Mouse (Mus musculus) spleen, postnatal 10 days (tissue): ENCODE data around the gene Sik1.

Source experiments
- DNase-seq, 2 experiments: peaks; one replicate each; pipeline ENCODE4 v3.0.0; 2021 to 2022; ENCODE audit warnings: low spot score in 2 of 2

The Sik1 gene

DNA sequence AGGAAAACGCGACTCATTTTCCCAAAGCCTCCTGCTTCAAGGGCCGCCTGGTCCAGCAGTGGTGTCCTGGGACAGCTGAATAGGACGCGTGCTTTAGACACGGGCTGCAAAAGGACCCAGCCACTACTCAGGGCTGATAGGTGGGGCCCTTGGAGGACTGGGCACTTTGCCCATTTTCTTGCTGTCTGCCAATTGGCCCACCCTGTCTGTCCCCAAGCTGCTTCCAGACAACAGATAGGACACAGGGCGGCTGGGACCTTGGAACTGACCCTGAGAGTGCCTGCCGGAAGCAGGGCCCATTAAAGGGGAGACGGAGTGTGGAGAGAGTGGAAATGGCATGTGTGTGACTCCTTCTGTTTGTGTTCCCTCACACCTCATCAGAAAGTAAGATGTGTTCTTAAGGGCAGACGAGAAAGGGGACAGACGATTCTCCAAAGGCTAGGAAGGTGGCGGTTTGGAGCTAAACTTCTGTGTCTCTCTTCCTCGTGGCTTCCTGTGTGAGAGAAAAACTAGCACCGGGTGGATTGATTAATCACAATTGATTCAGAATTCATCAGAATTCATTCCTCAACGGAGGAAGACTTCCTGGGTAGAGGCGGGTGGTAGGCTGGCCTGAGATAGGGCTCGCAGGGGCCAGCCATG is 1.0 kb upstream of the Sik1 start:
- peak; percentile 67 to 83 for DNase-seq

DNA sequence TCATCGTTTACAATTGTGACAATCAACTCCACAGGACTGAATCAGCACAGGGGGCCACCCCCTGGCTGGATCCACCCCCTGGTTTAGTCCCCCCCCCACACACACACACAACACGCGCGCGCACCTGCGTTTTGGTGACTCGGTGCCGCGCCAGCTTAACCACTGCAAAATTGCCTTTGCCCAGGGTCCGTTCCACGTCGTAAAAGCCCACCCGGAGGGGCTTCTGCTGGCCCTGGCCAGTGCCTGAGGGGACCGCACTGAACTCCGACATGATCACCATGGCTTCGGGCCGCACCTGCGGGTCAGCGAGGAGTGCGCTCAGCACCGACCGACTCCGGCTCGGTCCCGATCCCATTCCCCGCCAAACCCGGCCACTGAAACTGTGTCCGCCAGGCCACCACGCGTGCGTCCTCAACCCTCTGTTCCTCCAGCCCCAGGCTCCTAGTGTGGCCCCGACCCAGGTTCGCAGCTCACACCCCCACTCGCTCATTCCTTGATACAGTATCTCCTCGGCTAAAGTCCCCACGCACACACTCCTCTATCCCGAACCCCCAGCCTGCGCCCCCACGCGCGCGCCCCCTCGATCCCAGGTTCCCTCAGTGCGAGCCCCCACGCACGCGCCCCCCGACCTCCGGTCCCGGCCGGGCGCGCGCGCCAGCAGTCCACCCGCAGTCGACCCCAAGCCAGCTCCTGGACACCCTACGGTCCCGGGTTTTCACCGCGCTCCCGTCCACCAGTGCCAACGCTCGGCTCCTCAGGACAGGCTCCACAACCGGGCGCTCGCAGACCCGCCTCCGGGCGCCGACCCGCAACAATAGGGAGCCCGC is 621 bp downstream of the Sik1 start:
- peak; percentile 62 to 66 for DNase-seq

DNA sequence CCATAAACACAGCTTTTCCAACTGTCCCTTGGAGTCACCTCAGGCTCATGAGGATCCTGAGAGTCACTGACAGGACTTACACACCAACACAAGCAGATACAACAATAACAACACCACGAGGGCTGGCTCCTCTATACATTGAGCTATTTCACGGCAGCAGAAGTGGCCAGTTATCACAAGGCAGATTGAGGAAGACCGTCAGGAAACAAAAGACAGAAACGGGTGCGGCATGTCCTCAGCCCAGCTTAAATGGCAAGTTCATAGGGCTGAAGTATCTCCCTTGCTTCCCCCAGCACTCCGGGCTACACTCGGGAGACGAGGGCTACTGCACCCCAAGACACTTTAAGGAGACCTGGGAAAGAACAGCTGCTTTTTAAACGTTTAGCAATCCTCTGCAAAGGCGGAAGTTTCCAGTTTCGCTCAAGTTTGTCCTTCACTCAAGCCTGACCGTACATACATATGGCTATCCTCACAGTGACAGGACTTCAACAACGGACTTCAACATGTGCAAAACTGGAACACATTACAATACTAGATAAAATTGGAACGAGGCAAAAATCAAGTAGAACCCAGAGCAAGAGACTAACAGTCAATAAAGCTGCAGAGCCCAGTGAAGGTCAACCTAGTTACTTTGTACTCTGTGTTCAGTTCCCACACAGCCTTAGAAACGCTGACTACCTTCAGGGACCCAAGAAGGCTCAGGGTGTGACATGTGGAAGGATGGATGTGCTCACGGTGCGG is 2.0 kb downstream of the Sik1 start:
- no peak for DNase-seq

DNA sequence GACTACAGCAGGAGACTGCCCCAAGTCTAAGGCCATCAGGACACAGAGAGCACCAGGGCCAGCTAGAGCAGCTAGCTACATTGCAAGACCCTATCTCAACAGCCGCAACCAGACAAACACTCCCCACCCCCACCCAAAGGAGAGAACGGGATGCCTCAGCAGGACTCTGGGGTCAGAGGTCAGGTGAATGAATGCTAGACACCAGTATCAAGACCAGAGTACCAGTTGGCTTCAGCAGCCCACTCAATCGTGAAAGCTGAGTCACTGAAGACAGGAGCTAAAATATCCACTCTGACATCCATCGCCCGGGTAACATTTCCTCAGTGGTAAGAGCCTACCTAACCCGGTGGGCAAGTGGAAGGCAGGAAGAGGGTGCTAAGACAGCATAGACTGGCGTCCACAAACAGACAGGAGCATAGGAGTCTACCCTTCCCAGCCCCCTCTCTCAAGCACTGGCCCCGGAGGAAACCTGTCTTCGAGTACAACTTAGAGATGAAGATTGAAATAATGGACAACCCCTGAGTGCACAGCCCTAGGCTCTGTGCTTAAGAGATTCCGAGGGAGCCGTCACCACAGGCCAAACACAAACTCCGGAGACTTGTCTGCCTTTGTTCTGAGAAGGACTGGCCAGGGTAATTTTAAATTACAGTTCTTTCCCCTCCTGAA is 2.7 kb downstream of the Sik1 start:
- DNase-seq = no peak

DNA sequence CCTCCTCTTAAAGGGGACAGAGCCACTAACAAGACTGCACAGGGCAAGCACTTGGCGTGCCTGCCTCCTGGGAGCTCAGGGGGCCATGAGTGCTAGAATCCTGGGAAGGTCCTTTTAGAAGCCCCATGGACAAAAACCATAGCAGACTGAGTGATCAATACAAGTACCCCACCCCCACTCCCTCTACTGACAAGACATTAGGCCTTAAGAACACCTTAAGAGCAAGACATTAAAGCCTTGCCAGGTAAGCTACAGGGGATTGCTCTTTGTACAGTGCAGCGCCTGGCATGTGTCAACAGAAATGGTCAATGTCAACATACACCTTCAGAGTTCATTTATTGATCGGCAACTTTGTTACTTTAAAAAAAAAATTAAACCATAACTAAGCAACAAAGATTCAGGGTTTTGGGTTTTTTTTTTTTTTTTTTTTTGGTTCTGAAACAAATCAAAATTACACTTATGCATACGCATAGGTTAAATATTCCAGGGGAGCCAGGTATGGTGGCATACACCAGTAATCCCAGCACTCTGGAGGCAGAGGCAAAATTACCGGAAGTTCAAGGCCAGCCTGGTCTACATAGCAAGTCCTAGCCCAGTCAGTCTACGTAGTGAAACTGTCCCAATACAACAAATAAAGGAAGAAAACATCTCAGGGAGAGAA is 3.7 kb downstream of the Sik1 start:
- DNase-seq = no peak

DNA sequence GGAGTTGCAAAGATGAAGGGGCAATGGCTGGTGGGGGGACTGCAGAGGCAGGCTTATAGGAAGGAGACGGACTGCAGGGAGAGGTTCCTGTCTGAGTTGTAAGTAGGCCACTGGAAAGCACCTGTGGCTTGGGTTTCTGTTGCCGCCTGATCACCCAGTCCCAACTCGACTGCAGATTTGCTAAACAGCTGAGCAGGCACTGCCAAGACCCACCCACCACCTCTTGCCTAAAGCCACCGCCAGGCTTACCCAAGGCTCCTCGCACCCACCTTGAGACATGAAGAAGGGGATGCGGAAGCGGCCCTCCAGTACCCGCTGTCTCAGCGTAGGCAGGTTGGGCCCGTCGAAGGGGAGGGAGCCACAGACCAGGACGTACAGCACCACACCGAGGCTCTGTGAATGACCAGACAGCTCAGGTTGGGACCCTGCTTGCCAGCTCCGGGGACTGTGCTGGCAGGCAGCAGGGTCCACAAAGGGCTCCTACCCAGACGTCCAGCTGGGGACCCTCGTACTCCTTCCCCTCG is 5.1 kb downstream of the Sik1 start:
- no peak for DNase-seq

DNA sequence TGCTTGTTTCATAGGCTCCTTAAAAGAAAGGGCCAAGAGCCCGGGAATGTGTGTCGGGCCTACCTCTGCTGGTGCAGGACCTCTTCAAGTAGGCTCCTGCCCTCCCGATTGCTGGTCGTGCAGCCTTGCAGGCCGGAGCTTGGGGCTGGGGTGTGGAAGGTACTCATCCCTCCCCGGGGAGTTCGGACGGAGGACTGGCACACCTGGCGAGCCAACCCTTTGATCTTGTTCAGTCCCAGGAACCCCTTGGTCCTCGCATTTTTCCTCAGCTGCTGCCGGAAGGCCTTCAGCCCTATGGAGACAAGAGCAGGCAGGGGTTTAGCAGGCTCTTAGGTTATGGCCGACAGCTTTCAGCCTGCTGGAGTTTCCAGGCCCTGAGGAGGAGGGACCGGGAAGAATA is 8.6 kb downstream of the Sik1 start:
- DNase-seq = no peak

DNA sequence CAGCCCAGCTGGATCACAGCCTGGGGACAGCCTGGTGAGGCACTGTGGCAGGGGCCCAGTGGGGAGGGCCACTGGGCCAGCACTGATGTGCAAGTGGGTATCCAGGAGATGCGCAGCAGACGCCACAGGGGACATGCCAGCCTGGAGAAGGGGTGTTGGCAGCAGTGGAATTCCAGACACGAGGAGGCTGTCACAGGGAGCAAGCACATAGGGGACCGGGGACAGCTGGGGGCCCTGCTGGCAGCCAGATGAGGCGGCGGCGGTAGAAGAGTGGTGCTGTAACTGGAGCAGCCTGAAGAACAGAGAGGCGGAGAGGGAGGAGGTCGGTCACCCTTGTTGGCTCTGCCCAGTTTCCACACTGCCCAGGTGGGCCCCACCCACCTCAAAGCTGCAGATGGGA is 9.3 kb downstream of the Sik1 start:
- no peak for DNase-seq

DNA sequence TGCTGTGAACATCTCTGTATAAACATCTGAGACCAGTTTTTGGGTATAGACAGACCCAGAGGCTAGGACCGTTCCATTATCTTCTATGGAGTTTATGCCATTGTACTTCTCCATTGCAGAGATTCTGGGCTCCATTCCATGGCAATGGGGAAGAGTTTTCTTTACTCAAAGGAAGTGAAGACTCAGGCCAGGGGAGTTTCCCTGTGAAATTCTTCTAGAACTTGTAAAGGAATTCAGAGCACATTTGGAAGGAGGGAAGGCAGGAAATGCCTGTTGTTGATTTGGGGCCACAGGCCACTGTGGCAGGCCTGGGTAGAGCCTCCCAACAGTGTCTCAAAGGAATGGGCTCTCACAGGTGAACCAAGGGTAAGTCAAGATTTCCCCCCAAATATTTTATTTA is 11.7 kb downstream of the Sik1 start:
- DNase-seq = no peak

DNA sequence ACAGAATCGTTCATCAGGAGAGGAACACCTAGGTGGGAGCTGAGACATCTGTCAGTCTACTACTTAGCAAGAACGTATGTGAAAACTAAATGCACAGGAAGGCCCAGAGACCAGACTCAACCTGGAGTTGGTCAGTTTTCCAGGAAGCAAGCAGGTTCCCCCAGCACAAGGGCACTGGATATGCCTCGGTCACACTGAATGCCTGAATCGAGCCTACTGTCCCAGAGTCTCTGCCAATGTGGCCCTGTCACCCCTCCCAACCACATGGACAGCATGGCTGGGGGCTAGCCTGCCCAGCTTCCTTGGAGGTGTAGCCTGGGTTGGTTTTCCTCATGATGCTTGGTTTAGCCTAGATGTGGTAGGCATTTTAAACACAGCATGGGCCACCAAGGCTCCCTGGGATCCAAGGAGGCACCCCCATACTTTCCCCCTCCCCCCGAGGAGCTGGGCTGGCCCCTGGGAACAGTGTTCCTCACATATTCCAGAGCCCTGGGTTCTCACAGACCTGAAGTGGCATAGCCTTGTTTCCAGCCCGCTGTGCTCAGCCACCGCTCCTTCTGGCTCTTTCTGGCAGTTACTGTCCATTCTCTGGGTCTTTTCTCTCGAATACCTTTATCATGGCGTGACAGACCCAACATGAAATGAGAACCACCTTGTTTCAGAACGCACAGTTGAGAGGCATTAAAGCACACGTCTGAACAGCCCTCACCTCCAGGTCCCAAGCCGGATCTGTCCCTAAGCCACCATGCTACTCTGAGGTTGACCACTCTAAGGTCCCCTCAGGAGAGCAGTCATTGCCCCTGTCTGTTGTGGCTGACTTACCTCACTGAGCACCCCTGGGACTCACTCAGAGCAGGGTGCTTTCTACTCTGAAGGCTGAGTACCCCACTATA is 12.4 kb downstream of the Sik1 start:
- DNase-seq = no peak

DNA sequence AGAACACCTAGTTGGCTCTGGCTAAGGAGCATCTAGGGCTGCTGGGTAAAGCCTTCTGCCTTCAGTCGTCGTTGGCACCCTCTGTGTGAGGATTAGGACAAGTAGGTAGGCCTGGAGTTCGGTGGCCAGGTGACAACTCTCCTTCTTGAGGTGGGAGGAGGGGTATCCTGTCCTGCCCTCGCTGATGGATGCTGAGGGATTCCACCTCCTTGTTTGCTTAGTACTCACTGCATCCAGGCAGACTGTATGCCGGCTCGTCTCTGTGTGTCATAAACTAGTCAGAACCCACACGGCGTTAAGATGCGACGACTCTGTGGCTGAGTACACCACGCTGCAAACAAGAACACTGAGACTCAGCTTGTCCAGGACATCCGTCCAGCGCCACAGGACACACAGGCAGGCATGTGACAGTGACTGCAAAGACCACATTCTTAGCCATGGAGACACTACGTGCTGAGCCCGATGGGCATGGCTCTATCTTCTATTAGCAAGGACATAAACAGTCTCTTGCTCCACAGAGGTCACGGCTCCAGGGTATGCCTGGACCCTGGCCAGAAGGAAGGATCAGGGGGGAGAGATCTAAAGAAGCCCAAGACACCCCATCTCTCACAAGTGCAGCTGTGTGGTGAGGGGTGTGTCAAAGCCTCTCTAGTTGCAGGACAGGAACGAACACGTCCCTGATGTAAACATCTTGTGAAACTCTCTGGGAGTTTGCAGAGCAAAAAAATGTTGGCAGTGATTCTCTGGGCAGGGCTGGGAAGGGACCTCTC is 13.6 kb downstream of the Sik1 start:
- no peak for DNase-seq

DNA sequence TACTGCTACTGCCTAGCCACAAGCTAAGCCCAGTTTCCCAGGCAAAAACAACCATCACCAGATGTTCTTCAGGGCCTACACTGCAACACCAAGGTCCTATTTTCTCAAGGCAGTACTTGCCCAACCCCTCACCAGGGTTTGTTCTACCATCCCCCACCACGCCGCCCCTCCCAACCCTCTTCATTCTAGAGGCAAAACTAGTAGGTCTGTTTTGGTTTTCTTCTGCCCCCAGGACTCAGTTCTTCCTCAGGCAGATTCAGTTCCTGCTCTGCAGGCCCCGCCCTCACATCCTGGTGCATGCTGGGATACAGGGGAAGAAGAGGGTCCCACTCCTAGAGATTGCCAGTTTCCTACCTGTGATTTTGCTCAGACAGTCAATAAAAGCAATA is 14.2 kb downstream of the Sik1 start:
- DNase-seq = peak in 1 of 2 experiments; percentile 74

DNA sequence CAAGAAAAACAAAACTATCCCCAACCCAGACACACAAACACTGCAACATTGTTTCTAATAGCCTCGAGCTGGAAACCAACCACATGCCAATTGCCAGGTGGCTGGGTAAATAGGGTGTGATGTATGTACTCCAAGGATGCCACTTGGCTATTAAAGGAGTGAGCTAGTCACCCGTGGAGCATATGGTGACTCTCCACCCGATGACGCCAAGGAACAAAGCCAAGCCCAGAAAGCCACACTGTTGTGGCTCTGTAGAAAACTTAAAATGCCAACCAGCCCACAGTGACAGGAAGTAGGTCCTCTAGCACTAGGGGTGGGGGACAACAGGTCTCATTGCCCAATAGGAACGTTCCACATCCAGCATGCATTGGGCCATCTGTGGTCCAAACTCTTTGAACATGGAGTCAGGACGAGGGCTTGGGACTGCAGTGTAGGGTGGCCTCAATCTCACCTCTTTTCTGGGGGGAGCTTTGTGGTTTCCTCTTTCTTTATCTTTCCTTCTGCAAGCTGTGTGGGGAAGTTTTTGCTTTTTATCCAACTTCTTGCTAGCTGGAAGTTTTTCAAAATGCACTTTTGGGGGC is 15.1 kb downstream of the Sik1 start:
- DNase-seq = peak in 1 of 2 experiments; percentile 32

DNA sequence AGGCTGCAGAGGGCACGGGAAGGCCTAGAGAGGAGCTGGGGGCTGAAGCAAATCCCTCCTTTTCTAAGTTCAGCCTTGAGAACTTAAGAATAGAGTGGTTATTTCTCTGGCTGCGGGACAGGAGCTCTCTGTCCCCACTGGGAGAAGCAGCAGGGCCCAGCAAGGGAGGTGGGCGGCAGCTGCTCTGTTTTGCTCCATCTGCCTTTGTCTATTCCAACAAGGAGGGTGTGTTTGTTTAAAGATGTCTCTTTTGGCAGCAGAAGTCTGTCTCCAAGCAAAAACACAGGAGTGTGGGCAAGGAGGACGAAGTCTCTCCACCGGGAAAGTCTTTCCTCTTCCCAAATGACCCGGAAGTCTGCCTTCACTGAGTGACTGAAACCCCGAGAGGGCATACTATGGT is 18.8 kb downstream of the Sik1 start:
- no peak for DNase-seq

DNA sequence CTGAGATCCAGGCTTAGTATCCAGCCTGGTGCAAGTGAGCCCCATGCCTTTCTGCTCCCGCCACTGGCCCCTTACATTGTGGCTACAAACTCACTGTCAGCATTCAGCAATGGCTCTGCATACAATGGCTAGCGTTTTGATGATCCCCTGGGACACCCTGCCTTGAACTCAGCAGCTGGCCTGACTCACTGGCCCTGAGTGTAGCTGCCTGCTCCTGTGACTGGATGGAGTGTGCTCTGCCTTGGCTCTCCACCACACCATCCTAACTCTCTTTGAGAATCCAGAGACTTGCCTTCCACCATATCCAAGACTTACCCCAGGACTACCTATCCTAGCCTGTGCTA is 19.4 kb downstream of the Sik1 start:
- DNase-seq = peak in 1 of 2 experiments; percentile 19

DNA sequence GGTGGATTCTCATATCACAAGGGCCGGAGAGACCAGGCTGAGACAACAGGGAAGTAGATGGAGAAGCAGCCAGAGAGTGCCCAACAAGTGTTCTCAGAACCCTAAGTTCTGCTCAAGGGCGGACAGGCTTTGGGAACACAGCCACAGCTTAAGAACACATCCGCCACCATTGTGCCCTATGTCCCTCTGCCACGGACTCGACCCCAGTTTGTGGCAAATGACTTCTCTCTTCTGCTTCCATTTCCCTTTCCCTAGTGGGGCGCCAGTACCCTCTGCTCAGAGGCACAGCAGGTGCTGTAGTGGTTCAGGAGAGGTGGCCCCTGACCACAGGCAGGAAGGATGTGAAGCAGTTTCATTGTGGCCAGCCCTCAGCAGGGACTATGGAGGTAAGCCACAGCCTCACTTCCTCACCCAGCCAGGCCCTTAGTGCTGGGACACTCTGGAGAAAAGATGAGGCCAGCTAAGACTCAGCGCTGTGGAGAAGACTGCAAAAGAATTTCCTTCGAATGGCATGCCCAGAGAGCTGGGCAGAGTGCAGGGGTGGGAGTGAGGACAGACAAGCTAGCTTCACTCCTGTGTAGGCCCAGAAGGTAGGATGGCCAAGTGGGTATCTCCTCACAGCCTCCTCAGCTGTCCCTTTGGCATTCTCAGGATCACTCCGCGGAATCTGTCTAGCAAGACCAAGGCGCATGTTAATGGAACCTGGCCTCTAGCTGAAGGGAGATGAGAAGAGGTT is 19.9 kb downstream of the Sik1 start:
- DNase-seq = peak in 1 of 2 experiments; percentile 61

DNA sequence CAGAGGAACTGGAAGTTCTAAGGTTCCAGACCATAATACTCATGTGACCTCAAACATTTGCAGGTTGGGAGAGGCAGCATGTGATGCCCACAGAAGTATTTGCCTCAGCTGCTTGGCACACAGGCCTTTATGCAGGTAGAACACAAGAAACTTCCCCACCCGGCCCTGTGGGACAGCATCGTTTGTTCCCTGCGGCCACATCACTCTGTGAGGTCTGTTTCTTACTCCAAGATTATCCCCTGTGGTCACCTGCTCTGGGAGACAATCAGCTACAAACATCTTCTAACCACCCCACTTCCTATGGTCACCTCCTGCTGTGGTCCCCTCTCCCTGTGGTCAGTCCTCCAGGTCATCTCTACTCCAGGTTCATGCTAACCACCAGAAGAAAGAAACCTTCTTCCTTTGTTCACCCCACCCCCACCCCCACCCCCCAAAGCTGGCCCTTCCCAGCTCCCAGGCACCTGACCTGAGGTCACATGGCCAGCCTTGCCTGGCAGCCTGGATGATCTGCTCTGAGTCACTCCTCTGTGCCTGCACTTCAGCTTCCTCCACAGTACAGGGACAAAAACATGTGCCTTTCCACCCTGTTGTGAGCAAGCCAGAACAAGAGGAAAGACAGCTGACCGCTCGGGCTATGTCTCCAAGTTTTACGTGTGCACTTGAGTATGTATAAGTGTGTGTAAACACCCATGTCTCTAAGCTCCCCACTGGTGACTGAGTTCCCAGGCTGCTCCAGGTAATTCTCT is 21.1 kb downstream of the Sik1 start:
- peak in 1 of 2 experiments; percentile 19 for DNase-seq

DNA sequence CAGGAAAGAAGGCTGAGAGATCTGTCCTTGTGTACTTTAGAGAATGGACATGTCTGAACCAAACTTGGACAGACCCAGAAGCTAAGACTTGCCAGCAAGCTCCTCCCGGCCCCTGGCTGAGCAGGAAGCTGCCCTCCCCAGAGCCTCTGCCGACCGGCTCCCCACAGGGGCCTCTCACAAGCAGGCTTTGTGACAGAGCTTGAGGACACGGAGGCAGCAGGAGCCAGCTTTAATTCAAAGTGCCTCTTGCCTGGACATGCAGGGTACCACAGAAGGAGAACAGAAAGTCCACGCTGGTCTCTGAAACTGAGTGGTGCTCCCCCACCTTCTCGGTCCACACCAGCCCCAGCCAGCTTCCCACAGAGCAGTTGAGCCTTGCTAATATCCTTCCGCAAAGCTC is 21.9 kb downstream of the Sik1 start:
- DNase-seq = peak in 1 of 2 experiments; percentile 56
